Mouse (Mus musculus) right cerebral cortex, postnatal 14 days (tissue): ENCODE data around the gene Taar2.

Experiments
- DNase-seq: peaks from one replicate; pipeline ENCODE4 v3.0.0; 2022

Taar2 gene

DNA sequence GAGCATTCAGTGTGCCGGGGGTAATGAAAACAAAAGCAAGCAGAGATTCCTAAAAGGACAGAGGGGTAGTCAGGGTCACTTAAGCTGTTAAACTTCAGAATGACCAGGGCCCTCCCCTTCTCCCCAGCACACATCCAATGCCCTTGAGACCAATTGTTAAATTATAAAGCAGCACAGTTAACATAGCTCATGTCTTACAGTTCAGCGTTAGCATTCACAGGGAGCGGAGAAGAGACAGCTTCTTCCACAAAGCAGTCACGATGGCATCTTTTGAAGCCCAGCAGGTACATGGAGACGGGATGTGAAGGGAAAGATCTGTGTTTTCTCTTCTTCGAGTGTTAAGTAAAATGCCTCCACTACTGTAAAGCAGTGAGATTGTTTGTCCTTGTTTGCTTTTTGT, at the start of gene Taar2:
Gene Taar2, plus strand, starts transcription at position 261 of the 400 bp plus-strand sequence.
- DNase-seq = no peak

DNA sequence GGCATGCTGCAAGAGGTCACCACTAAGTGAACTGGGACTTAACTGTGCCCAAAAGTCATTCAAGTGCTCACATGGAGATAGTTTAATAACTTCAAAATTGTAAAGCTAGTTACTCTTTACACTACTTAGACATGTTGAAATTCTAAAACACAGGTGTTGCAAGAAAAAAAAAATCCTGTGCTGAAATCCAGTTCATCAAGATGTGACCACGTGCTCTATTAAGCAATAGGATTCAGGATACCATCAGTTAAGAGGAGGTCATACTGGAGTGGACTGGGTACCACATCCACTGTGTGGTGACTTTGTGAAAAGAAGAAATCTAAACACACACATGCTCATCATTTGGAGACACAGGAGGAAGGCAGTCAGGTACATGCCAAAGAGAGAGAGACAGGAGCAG, 45.4 kb upstream of the Taar2 start:
- no peak for DNase-seq

DNA sequence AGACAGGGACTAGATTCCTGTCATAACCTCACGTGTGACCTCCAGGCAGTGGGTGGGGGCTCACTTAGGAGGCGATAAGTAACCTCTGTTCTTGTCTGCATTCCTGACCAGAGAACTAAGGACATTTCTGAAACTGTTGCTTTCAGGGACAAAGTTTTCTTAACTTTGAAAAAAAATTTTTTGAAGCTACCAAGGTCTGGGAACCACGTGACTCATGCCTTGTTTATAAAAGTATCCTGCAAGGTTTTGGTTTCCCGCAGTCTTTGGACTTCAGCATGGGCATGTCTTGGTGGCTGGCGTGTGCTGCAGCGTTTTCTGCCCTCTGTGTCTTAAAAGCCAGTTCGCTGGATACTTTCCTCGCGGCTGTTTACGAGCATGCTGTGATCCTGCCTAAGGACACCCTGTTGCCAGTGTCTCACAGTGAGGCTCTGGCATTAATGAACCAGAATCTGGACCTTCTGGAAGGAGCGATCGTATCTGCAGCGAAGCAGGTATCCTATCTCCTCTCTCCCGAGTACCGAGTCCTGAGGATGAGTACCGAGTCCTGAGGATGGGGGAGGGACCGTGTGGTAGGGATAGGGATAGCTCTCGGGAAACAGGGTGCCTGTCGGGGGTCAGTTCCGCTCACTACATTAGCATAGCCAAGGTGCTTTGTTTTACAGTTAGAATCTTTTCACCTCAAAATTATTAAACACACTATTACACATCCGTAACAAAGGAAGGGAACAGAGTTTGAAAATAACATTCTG, 43.6 kb upstream of the Taar2 start, which contains the start of gene Vnn1:
Gene Vnn1, plus strand, starts transcription at position 88 of the 749 bp plus-strand sequence.
- DNase-seq = no peak

DNA sequence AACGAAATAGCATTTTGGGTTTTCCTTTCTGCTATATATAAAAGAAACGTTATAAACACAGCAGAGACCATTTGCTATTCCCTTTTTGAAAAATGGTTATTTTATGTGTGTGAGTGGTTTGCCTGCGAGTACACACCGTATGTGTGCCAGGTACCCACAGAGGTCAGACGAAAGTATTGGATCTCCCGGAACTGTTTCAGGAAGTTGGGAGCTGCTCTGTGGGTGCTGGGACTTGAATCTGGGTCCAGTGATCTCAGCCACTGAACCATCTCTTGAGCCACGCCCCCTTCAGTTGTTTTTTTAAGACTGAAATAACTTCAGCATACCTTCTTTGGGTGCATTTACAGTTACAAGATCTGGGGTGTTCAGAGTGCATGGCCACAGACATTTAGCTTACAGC, 43.0 kb upstream of the Taar2 start:
- DNase-seq = no peak

DNA sequence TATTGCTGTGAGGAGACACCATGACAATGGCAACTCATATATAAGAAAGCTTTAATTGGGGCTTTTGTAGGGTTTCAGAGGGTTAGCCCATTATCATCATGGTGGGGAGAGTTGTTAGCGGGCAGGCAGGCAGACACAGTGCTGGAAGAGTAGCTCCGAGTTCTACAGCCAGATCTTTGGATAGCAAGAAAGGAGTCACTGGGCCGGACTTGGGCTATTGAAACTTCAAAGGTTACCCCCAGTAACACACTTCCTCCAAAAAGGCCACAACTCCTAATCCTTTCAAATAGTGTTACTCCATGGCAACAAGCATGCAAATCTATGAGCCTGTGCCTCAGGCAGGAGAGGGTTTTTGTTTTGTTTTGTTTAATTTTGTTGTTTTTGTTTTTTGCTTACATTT, 37.3 kb upstream of the Taar2 start:
- no peak for DNase-seq

DNA sequence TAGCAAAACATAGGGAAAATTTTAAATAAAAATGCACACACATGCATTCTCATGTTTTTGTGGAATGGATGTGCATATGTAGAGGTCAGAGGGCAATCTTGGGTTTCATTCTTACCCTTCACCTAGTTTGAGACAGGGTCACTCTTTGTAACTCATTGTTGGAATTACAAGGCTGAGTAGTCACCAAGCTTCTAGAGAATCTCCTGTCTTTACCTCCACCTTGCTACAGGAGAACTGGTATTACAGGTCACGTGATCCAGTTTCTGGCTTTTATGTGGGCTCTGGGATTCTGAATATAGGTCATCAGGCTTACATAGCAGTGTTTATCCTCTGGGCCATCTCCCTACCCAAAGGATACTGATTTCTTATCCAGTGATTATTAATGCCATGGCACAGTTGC, 32.7 kb upstream of the Taar2 start:
- DNase-seq = no peak

DNA sequence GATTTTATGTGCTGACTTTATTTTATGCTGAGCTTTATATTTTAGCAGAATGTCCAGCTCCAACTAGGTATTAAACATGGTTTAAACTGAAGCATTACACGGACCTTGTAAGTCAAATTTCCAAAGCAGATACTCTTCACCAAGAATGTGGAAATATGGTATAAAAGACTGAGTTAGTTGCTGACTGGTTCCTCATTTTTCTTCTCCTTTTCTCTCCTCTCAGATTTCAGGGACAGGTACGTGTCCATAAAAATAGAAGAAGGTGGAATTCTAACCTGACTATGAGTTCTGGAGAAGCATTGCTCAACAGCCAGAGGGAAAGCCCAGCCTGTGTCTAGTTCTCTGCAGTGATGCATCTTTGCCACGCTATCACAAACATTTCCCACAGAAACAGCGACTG, 18.3 kb upstream of the Taar2 start, which contains the start of gene Taar1:
Gene Taar1, plus strand, starts transcription at position 301 of the 400 bp plus-strand sequence.
- no peak for DNase-seq

DNA sequence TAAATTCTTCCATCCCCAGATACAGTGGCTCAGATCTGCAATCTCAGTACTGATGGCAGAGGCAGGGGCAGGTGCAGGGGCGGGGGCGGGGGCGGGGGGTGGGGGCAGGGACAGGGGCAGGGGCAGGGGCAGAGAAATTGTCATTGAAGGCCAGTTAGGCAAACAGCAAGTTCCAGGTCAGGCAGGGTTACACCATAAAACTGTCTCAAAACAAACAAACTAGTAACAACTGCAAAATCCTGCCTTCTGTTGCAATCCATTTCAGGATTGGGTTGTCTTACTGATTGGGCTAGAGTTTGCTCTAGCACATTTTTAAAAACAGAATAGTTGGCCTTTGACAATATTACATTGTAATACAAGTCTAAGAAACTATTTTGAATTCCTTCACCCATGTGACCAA, 15.9 kb upstream of the Taar2 start:
- DNase-seq = no peak

DNA sequence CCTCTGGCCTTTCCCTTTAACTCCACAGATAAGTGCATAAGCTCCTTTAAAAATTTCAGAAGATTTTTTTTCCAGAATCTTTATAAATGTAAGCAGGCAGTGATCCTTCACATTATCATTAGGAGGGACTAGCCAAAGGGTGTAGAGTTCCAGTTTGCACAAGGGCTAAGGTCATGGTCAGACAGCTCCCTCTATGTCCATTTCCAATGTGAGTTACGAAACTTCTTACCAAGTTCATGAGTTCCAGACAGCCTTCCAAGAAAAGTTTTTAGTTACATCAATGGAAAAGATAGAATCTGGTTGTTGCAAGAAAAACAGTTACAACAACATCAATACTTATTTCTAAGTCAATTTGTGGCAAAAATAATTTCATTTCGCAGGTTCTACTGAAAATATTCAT, 14.4 kb upstream of the Taar2 start:
- DNase-seq = no peak

DNA sequence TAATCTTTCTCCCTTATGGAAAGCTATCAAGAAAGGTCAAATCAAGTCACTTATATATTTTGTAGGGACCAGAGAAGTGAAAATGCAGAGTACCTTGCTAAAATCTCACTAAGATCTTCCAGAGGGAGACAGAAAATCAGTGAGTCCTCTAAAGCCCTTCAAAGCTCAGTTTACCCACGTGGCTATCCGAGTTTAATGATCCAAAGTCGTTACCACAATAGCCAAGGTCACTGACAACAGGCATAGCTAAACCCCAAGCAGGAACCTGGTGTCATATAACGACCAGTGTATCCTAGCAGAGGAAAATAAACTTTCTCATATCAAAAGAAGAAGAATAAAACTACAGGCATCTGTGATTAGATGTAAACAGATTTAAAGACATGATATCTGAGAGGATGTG, 759 bp upstream of the Taar2 start:
- DNase-seq = no peak

DNA sequence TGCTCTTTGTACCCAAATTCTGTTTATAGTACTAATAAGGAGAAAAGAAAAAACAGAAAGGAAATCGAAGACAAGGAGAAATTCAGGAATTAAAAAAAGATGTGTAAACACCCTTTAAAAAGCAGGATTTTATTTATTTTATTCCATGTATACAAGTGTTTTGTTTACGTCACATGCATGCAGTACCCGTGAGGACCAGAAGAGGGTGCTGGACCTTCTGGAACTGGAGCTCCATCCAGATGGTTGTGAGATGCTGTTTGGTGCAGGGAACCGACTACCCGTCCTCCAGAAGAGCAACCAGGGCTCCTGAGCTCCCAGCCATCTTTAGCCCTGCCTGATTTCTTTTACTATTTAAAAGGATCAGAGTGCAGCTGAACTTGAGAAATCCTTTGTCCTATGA, 4.1 kb downstream of the Taar2 start:
- no peak for DNase-seq

DNA sequence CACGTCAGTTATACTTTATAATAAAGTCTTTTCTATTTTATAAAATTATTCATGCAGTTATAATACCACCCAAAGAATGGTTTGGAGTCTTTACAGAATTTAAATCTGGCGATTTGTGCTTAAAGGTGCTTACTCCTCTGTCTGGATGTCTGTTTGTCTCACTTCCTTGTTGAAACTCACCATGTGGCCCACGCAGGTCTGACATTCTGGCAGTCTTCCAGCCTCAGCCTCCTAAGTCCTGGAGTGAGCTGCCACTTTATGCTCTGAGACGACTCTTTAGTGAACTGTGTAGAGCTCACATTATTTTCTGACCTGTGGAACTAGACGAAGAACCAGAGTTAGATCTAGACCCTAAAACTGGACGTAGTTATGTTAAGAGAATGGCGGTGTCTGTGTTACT, 9.7 kb downstream of the Taar2 start:
- DNase-seq = no peak

DNA sequence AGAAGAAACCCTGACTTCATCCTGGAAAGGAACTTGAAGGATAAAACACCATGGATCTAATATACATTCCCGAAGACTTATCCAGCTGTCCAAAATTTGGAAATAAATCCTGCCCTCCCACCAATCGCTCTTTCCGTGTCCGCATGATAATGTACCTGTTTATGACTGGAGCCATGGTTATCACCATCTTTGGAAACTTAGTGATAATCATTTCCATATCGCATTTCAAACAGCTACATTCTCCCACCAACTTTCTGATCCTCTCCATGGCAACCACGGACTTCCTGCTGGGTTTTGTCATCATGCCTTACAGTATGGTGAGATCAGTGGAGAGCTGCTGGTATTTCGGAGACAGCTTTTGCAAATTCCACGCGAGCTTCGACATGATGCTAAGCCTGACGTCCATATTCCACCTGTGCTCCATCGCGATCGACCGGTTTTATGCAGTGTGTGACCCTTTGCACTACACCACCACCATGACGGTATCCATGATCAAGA, 11.2 kb downstream of the Taar2 start, which contains the start of gene Taar3:
Gene Taar3, plus strand, starts transcription at position 51 of the 498 bp plus-strand sequence.
- DNase-seq = no peak

DNA sequence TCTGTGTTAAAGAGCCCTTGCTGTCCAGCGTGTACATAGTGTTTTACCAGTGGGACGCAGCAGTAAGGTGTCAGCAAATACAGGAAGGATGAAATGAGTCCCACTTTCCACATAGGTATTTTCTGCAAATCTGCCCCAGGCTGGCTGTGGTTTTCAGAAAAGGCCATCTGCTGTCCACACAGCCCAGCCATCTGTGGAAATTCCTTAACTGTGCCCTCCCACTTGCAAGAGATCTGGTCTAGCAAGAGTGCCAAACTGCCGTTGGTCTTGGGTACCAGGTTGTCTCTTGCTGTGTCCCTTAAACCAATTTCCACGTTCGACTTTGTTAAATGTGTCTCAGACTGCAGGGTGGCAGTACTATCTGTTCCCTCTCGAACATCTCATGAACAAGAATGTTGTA, 13.3 kb downstream of the Taar2 start:
- no peak for DNase-seq

DNA sequence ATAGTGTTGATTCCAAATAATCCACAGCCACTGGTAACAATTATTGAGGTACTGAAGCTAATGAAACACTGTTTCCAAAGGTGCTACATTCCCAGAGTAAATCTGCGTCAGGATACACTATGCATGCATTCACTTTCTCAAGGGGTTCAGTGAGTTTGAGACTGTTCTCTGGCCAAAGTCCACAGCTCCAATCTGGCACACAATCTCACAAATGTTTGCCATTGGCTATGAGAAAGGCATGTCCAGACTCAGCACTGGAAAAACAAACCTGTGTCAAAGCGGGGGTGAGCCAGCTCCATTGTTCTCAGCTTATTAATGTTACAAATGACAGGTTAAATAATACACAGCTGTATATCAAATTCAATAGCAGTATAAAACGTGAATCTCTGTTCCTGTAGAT, 20.7 kb downstream of the Taar2 start:
- no peak for DNase-seq

DNA sequence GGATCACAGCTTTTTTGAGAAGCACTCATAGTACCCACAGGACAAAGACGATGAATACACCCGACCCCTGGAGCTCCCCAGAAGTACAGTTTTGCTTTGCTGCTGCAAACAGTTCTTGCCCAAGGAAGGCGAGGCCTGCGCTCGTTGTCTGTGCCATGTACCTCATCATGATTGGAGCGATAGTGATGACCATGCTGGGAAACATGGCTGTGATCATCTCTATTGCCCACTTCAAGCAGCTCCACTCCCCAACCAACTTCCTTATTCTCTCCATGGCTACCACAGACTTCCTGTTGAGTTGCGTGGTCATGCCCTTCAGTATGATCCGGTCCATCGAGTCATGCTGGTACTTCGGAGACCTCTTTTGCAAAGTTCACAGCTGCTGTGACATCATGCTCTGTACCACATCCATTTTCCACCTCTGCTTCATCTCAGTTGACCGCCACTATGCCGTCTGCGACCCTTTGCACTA, 22.1 kb downstream of the Taar2 start, which contains the start of gene Taar4:
Gene Taar4, plus strand, starts transcription at position 51 of the 472 bp plus-strand sequence.
- no peak for DNase-seq

DNA sequence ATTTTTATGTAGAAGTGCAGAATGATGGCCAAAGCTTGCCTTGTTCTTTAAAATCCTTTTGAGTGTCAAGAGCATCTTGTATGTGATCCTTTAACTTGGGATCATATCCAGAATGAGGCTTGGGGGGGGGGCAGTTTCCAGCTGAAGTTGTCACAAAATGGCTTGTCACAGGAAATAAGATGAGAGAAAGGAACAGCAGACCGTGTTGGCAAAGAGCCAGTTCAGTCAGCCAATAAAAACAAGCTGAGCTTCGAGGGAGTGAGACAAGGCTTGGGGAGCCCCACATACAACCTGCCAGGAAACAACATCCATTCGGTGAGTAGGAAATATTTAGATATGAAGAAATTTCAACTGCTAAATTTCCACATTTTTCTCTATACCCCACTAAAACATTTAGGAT, 25.1 kb downstream of the Taar2 start:
- no peak for DNase-seq

DNA sequence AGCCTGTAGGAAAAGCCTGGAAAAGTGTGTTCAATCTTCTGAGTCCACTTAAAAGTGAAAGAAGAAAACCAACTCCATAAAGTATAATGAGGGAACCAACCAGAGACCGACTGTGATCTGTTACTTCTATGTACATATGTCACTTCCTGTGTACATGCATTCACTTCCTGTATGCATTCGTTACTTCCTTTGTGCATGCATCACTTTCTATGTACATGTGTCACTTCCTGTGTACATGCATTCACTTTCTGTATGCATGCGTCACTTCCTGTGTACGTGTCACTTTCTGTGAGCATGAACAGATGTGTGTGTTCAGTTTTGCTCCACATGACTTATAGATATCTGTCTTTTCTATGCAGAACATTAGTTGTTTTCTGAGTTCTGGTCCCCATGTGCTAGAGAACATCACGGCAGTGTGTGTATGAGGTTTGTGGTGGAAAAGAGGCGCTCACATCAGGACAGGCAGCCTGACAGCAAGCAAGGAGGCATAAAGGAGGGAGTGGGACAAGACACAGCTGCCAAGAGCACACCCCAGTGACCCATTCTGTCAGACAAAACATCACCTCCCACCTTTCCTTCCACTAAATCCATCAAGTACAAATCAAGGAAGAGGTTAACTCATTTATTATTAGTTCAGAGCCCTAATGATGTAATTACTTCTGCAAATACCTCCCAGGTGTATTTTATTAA, 26.7 kb downstream of the Taar2 start:
- no peak for DNase-seq

DNA sequence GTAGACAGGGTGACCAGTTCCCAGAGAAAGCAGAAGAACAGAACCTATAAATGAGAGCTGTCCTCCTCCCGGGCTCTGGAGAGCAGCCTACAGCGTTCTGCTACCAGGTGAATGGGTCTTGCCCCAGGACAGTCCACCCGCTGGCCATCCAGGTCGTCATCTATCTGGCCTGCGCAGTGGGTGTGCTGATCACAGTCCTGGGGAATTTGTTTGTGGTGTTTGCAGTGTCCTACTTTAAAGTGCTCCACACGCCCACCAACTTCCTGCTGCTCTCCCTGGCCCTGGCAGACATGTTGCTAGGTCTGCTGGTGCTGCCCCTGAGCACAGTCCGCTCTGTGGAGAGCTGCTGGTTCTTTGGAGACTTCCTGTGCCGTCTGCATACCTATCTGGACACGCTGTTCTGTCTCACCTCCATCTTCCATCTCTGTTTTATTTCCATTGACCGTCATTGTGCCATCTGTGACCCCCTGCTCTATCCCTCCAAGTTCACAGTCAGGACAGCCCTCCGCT, 32.3 kb downstream of the Taar2 start, which contains the start of gene Taar5:
Gene Taar5, plus strand, starts transcription at position 51 of the 510 bp plus-strand sequence.
- DNase-seq = no peak

DNA sequence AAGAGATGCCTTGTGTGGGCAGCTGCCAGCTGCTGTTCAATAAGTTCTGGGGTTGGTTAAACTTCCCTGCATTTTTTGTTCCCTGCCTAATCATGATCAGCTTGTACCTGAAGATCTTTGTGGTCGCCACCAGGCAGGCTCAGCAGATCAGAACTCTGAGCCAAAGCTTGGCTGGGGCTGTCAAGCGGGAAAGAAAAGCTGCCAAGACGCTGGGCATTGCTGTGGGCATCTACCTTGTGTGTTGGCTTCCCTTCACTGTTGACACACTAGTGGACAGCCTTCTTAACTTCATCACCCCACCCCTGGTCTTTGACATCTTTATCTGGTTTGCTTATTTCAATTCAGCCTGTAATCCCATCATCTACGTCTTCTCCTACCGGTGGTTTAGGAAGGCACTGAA, 32.9 kb downstream of the Taar2 start:
- no peak for DNase-seq

DNA sequence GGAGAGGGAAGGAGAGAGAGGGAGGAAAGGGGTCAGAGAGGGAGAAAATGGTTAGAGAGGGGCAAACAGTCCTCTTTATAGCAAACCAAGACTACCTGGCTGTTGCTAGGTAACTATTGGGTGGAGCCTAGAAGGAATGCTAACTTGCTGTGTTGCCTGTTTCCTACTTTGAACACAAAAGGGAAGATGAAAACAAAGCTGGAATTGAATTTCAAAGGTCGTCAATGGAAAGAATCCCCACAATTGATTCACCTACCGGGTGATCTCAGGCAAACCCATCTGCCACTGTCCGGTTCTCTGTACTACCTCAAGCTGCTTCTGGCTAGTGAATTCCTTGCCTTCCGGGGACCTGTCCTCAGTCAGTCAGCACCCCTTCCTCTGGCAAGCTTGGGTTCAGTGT, 39.6 kb downstream of the Taar2 start:
- no peak for DNase-seq

DNA sequence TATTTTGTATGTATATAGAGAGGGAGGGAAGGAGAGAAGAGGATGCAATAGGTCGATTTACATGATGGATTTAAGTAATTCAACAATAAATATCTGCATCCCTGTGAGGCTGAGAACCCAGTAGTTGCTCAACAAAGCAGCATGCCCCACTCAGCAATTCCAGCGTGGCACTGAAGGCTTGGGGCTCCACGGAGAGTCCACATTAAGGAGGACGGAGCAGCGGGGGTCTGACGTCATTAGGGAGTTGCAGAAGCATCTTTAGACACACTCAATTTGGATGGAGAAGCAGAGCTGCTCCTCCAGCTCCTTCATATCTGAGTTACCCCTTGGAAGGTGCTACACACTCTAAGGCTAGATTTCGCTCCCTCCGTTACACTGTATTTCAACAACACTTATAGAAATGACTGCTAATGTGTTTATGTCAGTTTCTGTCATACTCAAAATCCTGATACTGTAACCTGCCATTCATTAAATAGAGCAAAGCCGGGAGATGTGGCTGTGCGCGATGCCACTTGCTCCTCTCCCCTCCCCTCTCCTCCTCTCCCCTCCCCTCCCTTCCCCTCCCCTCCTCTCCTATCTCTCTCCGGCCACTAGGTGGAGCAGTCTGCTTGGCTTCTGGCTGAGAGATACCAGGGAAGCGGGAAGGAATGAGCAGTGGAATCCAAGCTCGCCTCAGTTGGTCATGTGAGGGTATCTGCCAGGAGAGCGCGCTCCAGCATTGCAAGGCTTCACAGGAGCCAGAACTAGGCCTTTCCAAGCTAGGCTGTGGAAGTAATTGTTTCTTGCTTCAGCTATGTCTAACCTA, 40.7 kb downstream of the Taar2 start:
- DNase-seq = peak; percentile 75

DNA sequence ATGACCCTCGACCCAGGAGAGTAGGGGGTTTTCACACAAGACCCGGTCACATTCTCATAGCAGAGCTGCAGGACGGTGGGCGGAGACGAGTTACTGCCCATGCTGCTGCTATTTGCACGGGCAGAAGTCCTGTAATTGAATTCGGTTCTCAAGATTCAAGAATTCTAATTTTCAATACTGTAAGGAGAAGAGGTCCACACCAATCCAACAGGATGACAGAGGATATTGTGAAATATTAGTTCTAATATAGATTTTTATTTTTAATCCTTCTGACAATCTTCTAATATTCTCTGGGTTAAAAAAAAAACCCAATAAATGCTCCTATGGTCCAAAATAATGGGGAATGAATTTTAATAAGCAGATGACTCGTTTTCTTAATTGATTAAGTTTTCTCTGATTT, 47.2 kb downstream of the Taar2 start, which contains the start of gene Taar6:
Gene Taar6, minus strand, starts transcription at position 101 of the 400 bp plus-strand sequence.
- DNase-seq = no peak
